Mouse (Mus musculus) midbrain, postnatal 0 days (tissue): ENCODE measurements around the gene BC052040. TPM values are rescaled to one million over a fixed set of nuclear protein-coding genes. Genes with fewer than 3 reads are reported as not detected.

Experiments
- ATAC-seq: fragments of 200-750 bp; cut with Nextera tagmentation; 2 replicates; pipeline ENCODE4 v1.8.0; 2017; ENCODE audit warnings: moderate number of reproducible peaks, mild to moderate bottlenecking, moderate TSS enrichment, moderate library complexity; ENCODE audit not compliant: low FRiP score
- DNase-seq: peaks from one replicate; pipeline ENCODE4 v3.0.0-alpha.2; 2015; ENCODE audit warnings: low spot score
- H3K27ac ChIP-seq: fragments of 300-500 bp; sonication (generic); 2 replicates; pipeline ENCODE4 v1.5.1; 2014; ENCODE audit warnings: low read depth, mild to moderate bottlenecking, low read length, mixed read lengths
- H3K27me3 ChIP-seq: fragments of 300-500 bp; sonication (generic); 2 replicates; pipeline ENCODE4 v1.6.1; 2014; ENCODE audit warnings: low read length, control low read depth, mixed read lengths; ENCODE audit not compliant: insufficient read depth
- H3K36me3 ChIP-seq: fragments of 300-500 bp; sonication (generic); 2 replicates; pipeline ENCODE4 v1.6.1; 2014; ENCODE audit warnings: low read length, control low read depth, mixed read lengths; ENCODE audit not compliant: insufficient read depth
- H3K4me1 ChIP-seq: fragments of 300-500 bp; sonication (generic); 2 replicates; pipeline ENCODE4 v1.6.1; 2014; ENCODE audit warnings: mild to moderate bottlenecking, control low read depth, antibody characterized with exemption, low read length, mixed read lengths; ENCODE audit not compliant: insufficient read depth
- H3K4me2 ChIP-seq: fragments of 300-500 bp; sonication (generic); 2 replicates; pipeline ENCODE4 v1.6.1; 2014; ENCODE audit warnings: low read depth, mild to moderate bottlenecking, low read length, mixed read lengths; ENCODE audit not compliant: poor library complexity, severe bottlenecking
- H3K4me3 ChIP-seq: fragments of 300-500 bp; sonication (generic); 2 replicates; pipeline ENCODE4 v1.5.1; 2014; ENCODE audit warnings: low read depth, mild to moderate bottlenecking, low read length, moderate library complexity
- H3K9ac ChIP-seq: fragments of 300-500 bp; sonication (generic); replicated peaks from 2 replicates; pipeline ENCODE4 v1.6.1; 2014; ENCODE audit warnings: mild to moderate bottlenecking, low read length, moderate library complexity, mixed read lengths; ENCODE audit not compliant: poor library complexity, severe bottlenecking
- H3K9me3 ChIP-seq: fragments of 300-500 bp; sonication (generic); 2 replicates; pipeline ENCODE4 v1.6.1; 2016; ENCODE audit warnings: low read length, control low read depth
- CTCF ChIP-seq: IDR thresholded peaks from 2 replicates; pipeline ENCODE4 v1.5.1; 2016; ENCODE audit warnings: antibody characterized with exemption, mild to moderate bottlenecking
- WGBS: fragments of 180-500 bp; shearing (Covaris S2); extraction: QIAGEN DNeasy Blood & Tissue Kit; methylation state at CpG from one replicate; pipeline ENCODE4 v1.1.7; 2014; 5-methylcytosine and 5-hydroxymethylcytosine counted together
- polyA plus RNA-seq: library from polyadenylated mRNA; unstranded; fragments of >200 nt; fragmentation: Nextera tagmentation; extraction: Ambion mirVana; gene quantifications from 2 replicates; pipeline ENCODE4 v1.2.1, GENCODE M21; 2015
- total RNA-seq: library from RNA; depleted of rRNA; stranded (reverse); fragments of >200 nt; gene quantifications from 2 replicates; pipeline ENCODE4 v1.2.3, GENCODE M21; 2014

Gene BC052040
- total and polyA plus RNA-seq, 2 experiments from 2014 or later: 16.1 to 17.3 TPM

GRCm38 (mm10) chr2:115776924-115777860 lies 195.7 kb downstream of the BC052040 start:
- no peak for TF ChIP-seq CTCF
- no peak for DNase-seq
- Histone ChIP-seq H3K4me2 (no peak overlapping the region), H3K9me3 (no peaks in the 10 kb centered on the region), H3K9ac (no peak overlapping the region), H3K27ac (no peak overlapping the region), H3K36me3 (no peaks in the 10 kb centered on the region), H3K4me1 (no peaks in the 10 kb centered on the region), H3K27me3 (no peaks in the 10 kb centered on the region), H3K4me3 (no peak overlapping the region)
- WGBS: 80% methylated on average over 17 of the region's 17 CpGs
- ATAC-seq: no peak

DNA sequence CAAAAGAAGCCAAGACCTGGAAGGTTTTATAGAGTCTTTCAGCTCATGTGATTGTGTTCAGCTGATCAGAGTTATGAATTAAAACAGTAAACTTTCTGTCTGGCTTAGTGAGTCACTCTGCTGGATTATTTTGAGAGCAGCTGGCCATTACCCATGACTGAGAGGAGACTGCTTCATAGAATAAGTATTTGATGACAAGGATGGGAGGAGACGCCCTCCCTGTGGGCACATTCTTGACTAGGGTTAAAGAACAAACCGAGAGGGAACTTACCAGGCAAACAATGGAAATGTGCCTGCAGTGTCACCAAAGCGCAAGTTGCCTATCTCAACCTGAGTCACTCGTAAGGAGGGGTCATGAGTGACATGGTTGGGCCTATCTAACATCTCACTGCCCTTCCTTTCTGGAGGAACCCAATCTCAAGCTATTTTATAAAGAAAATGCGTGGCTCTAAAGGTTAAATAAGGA lies 199.1 kb downstream of the BC052040 start:
- H3K4me2 ChIP-seq: no peak overlapping the region
- H3K27ac ChIP-seq: no peak overlapping the region
- no peak overlapping the region for H3K9ac ChIP-seq
- H3K9me3 ChIP-seq: no peaks in the 10 kb centered on the region
- no peaks in the 10 kb centered on the region for H3K27me3 ChIP-seq
- WGBS: 79% methylated on average over 5 of the region's 5 CpGs
- no peak overlapping the region for H3K4me3 ChIP-seq
- ATAC-seq: no peak
- no peaks in the 10 kb centered on the region for H3K4me1 ChIP-seq
- H3K36me3 ChIP-seq: no peaks in the 10 kb centered on the region
- no peak for DNase-seq
- TF ChIP-seq CTCF: no peak

DNA sequence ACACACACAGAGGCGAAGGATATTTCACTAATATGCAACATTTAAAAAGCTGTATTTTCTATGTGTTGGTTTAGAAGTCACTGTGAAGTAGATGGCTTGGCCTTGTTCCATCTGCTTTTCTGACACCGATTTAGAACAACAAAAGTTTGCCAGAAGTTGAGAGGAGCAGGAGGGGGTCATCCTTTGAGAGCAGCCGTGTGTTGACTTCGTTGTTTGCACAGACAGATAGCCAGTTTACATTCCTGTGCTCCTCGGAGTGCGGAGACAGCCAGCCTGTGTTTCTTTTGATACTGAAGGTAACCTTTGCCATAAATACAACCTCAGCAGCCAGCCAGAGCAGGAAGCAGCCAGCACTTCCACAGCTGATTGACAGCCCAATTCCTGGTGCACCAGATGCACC lies 204.2 kb downstream of the BC052040 start:
- Histone ChIP-seq H3K27me3 (no peaks in the 10 kb centered on the region), H3K27ac (no peak overlapping the region), H3K9me3 (no peaks in the 10 kb centered on the region), H3K36me3 (no peaks in the 10 kb centered on the region), H3K9ac (no peak overlapping the region), H3K4me1 (no peaks in the 10 kb centered on the region), H3K4me2 (no peak overlapping the region), H3K4me3 (no peak overlapping the region)
- ATAC-seq (no peak), DNase-seq (no peak)
- WGBS: 44% methylated on average over 6 of the region's 6 CpGs
- no peak for TF ChIP-seq CTCF

DNA sequence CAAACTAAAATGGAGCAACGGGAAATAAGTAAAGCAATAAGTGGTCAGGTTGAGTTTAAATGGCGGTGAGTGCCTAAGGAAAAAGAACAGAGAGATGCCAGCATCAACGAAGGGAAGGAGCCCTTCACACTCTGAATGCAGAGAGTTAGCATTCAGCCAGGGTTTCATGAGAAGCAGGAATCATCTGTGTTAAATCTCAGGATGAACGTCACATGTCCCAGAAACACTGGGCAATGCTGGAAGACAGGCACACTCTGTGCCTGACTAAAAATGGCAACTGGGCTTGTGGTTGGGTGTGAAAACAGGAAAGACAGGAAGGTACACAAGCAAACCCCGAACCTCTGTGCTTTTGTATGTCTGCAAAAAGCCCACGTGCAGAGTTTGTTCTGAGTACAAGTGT lies 217.3 kb downstream of the BC052040 start:
- WGBS: 88% methylated on average over 6 of the region's 6 CpGs
- H3K27ac ChIP-seq: no peak overlapping the region

GRCm38 (mm10) chr2:115808376-115808775 lies 226.9 kb downstream of the BC052040 start:
- 69% methylated on average over 4 of the region's 4 CpGs for WGBS
- no peak overlapping the region for H3K4me2 ChIP-seq
- DNase-seq (no peak), ATAC-seq (no peak)
- no peak for TF ChIP-seq CTCF
- no peaks in the 10 kb centered on the region for H3K36me3 ChIP-seq
- H3K27me3 ChIP-seq: no peaks in the 10 kb centered on the region
- H3K9me3 ChIP-seq: no peaks in the 10 kb centered on the region
- no peak overlapping the region for H3K9ac ChIP-seq
- no peak overlapping the region for H3K27ac ChIP-seq
- no peaks in the 10 kb centered on the region for H3K4me1 ChIP-seq
- H3K4me3 ChIP-seq: no peak overlapping the region

More for the DNA sequence above, 217.3 kb downstream of the BC052040 start:
- Histone ChIP-seq H3K9me3 (no peaks in the 10 kb centered on the region), H3K4me3 (no peak overlapping the region), H3K36me3 (no peaks in the 10 kb centered on the region), H3K4me1 (no peaks in the 10 kb centered on the region), H3K27me3 (no peaks in the 10 kb centered on the region), H3K4me2 (no peak overlapping the region), H3K9ac (no peak overlapping the region)
- DNase-seq: no peak
- no peak for ATAC-seq
- TF ChIP-seq CTCF: no peak

DNA sequence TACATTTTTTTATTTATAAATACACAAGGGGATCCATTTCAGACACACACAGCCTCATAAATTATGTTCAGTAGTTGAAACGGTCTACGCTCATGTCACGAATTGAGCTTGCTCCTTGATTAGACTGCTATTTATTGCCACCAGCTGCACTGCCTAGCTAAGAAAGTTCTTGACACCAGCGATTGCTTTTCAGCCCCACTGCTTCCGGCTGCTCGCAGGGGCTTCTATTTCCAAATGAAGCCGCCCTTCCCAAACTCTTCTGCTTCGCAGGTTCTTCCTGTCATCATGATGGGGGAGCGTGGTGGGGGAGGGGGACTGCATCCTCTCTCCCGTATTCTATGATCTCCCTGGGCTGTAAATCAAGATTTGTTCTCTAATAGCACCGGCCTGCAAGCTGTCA lies 231.8 kb downstream of the BC052040 start:
- H3K4me3 ChIP-seq: no peak overlapping the region
- no peak overlapping the region for H3K9ac ChIP-seq
- no peaks in the 10 kb centered on the region for H3K36me3 ChIP-seq
- H3K9me3 ChIP-seq: no peaks in the 10 kb centered on the region
- no peak overlapping the region for H3K27ac ChIP-seq
- WGBS: 61% methylated on average over 11 of the region's 11 CpGs
- H3K4me1 ChIP-seq: no peaks in the 10 kb centered on the region
- H3K4me2 ChIP-seq: no peak overlapping the region
- no peak for TF ChIP-seq CTCF
- ATAC-seq (no peak), DNase-seq (peak; percentile 35)
- no peaks in the 10 kb centered on the region for H3K27me3 ChIP-seq
